Mouse (Mus musculus) bone marrow, adult 2 months (tissue): Measurements from ENCODE around the gene Smim23. TPM values are rescaled to one million over a fixed set of nuclear protein-coding genes. Genes with fewer than 3 reads are reported as not detected.

Source experiments
- H3K27ac ChIP-seq: fragments of 200-500 bp; 2 replicates; pipeline ENCODE4 v1.5.1; 2012; ENCODE audit warnings: low read depth, mild to moderate bottlenecking, control low read depth, inconsistent platforms, low read length; ENCODE audit not compliant: control insufficient read depth, poor library complexity, insufficient read depth
- H3K4me1 ChIP-seq: fragments of 200-500 bp; 2 replicates; pipeline ENCODE4 v1.6.1; 2011; ENCODE audit warnings: low read length; ENCODE audit not compliant: control insufficient read depth, insufficient read depth
- H3K4me3 ChIP-seq: fragments of 200-500 bp; replicated peaks from 2 replicates; pipeline ENCODE3; 2011; ENCODE audit warnings: mild to moderate bottlenecking, low read depth, low read length, control low read depth; ENCODE audit not compliant: control insufficient read depth
- CTCF ChIP-seq: fragments of 200-500 bp; IDR thresholded peaks from 2 replicates; pipeline ENCODE4 v1.5.1; 2011; ENCODE audit warnings: low read length, control low read depth; ENCODE audit not compliant: control insufficient read depth, insufficient read depth
- POLR2A ChIP-seq: fragments of 200-500 bp; IDR thresholded peaks from 2 replicates; pipeline ENCODE4 v1.6.1; 2011; ENCODE audit warnings: low read depth, mild to moderate bottlenecking, control low read depth, low read length, borderline replicate concordance; ENCODE audit not compliant: control insufficient read depth
- WGBS: fragments of 180-500 bp; shearing (Covaris S2); methylation state at CpG from one replicate; pipeline ENCODE4 v1.1.7; 2018; 5-methylcytosine and 5-hydroxymethylcytosine counted together
- polyA plus RNA-seq: library from polyadenylated mRNA; stranded (reverse); fragments of >200 nt; gene quantifications from 2 replicates; pipeline ENCODE4 v1.2.4, GENCODE M21; 2011; ENCODE audit warnings: low replicate concordance; ENCODE audit not compliant: missing spikeins, insufficient read depth, insufficient read length

Smim23 gene
- not detected in 2 replicates for polyA plus RNA-seq

DNA sequence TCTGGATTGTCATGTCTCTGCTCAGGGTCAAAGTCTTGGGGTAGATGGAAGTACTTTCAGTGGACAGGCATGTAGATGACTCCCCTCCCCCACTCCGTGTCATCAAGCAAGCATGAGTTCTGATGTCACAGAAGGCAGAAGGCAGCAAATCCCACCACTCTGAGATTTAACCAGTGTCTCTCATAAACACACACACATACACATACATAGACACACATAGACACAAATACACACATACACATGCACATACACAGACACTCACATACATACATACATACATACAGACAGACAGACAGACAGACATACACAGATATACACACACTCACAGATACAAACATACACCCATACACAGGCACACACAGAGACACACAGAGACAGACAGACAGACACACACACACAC, at the start of gene Smim23:
Gene Smim23, minus strand, starts transcription at position 101 of the 400 bp plus-strand sequence.
- H3K4me1 ChIP-seq = no peaks in the 10 kb centered on the region
- no peak within 1 kb of the TSS for H3K4me3 ChIP-seq
- TF ChIP-seq CTCF = no peak
- no peak within 1 kb of the TSS for H3K27ac ChIP-seq
- WGBS = 75% methylated on average over 1 of the region's 1 CpGs

GRCm38 (mm10) chr11:32868619-32869383, 44.4 kb upstream of the Smim23 start:
- H3K27ac ChIP-seq = no peak overlapping the region
- H3K4me1 ChIP-seq = no peaks in the 10 kb centered on the region
- no peak overlapping the region for H3K4me3 ChIP-seq
- no peak for TF ChIP-seq CTCF
- TF ChIP-seq POLR2A = no peak
- 80% methylated on average over 10 of the region's 10 CpGs for WGBS

DNA sequence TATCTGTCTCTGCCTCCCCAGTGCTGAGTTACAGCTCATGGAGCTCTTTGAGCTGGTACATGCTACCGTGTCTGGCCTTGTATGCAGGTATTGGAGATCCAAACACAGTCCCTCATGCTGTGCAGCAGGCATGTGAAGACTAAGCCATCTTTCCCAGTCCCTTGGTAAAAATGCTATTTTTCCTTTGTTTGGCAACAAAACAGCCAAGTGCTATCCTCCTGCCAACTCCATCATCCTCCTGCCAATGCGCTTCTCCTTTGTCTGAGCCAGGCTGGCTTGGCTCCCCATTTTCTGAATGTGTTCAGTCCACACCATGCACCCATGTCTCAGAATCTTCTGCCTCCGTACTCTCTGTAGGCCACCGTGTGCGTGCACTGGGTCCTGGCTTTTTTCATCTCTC, 40.2 kb upstream of the Smim23 start:
- 84% methylated on average over 5 of the region's 5 CpGs for WGBS
- Histone ChIP-seq H3K4me3 (no peak overlapping the region), H3K4me1 (no peaks in the 10 kb centered on the region), H3K27ac (no peak overlapping the region)
- TF ChIP-seq CTCF (no peak), POLR2A (no peak)

DNA sequence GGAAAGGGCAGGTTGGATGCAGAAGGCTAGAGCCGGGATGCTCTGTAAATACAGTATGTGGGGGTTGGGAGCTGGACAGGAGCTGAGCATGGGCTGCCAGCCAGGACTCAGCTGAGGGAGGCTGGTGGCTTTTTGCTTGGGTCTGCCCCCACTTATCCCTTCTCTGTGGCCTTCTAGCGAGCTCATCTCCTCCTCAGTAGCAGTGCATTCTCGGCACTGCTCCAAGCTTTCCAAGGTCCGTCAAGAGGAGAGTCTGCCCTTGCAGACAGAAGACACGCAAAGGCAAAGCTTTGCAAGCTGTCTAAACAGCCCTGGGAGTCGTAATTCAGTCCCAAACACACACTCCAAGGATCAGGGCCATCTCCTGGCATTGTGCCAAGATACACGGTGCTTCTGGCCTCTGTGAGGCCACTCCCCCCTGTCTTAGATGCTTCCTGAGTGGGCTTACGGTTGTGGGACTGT, 33.0 kb upstream of the Smim23 start:
- TF ChIP-seq CTCF = no peak
- TF ChIP-seq POLR2A = no peak
- Histone ChIP-seq H3K27ac (no peak overlapping the region), H3K4me3 (no peak overlapping the region), H3K4me1 (no peaks in the 10 kb centered on the region)
- WGBS = 44% methylated on average over 8 of the region's 8 CpGs

- Histone ChIP-seq H3K4me1 (no peaks in the 10 kb centered on the region), H3K27ac (no peak overlapping the region), H3K4me3 (no peak overlapping the region)
- no peak for TF ChIP-seq POLR2A
- TF ChIP-seq CTCF = no peak
- WGBS = 65% methylated on average over 20 of the region's 20 CpGs
Observed at GRCm38 (mm10) chr11:32846682-32847222, 22.3 kb upstream of the Smim23 start.

GRCm38 (mm10) chr11:32841169-32841568, 16.8 kb upstream of the Smim23 start:
- WGBS = 79% methylated on average over 5 of the region's 5 CpGs
- no peak overlapping the region for H3K27ac ChIP-seq

GRCm38 (mm10) chr11:32840256-32840655, 15.9 kb upstream of the Smim23 start:
- H3K27ac ChIP-seq = no peak overlapping the region
- 78% methylated on average over 9 of the region's 9 CpGs for WGBS
- TF ChIP-seq POLR2A (no peak), CTCF (no peak)
- no peaks in the 10 kb centered on the region; the same call in 1 of the 2 replicates for H3K4me1 ChIP-seq
- H3K4me3 ChIP-seq = no peak overlapping the region

More at GRCm38 (mm10) chr11:32841169-32841568, 16.8 kb upstream of the Smim23 start:
- Histone ChIP-seq H3K4me1 (no peaks in the 10 kb centered on the region; the same call in 1 of the 2 replicates), H3K4me3 (no peak overlapping the region)
- TF ChIP-seq CTCF = no peak
- TF ChIP-seq POLR2A = no peak

DNA sequence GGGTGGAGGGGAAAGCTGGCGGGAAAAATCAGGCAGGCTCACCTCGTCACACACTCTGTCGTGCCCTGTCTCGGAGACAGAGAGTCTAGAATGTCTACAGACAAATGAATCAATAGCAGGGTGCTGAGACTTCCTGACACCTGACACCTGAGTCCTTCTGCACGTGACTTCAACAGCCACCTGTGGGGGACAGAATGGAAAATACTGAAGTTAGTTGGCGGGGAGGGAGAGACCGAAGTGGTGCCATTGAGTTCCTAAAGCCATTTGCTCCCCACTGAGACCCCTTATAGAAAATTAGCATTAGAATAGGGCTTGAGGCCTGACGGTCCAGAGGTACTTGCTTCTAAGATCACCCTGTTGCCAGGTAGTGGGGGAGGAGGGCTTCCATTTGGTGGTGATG, 10.6 kb upstream of the Smim23 start:
- TF ChIP-seq CTCF (no peak), POLR2A (no peak)
- Histone ChIP-seq H3K4me3 (no peak overlapping the region), H3K4me1 (no peaks in the 10 kb centered on the region; the same call in 1 of the 2 replicates), H3K27ac (no peak overlapping the region)
- WGBS = 68% methylated on average over 8 of the region's 8 CpGs

- Histone ChIP-seq H3K4me1 (no peaks in the 10 kb centered on the region; the same call in 1 of the 2 replicates), H3K27ac (no peak overlapping the region), H3K4me3 (no peak overlapping the region)
- TF ChIP-seq CTCF = no peak
- no peak for TF ChIP-seq POLR2A
- WGBS = 57% methylated on average over 13 of the region's 13 CpGs
Observed at GRCm38 (mm10) chr11:32834367-32834918, 10.0 kb upstream of the Smim23 start.
